Mouse (Mus musculus) midbrain, embryonic 15.5 days (tissue): ENCODE results near the gene Rcbtb2. TPM values are rescaled to one million over a fixed set of nuclear protein-coding genes. Genes with fewer than 3 reads are reported as not detected.

Source experiments
- ATAC-seq: fragments of 200-750 bp; cut with Nextera tagmentation; replicated peaks from 2 replicates; pipeline ENCODE4 v1.8.0; 2017; ENCODE audit warnings: moderate TSS enrichment
- H3K27ac ChIP-seq: fragments of 300-500 bp; sonication (generic); 2 replicates; pipeline ENCODE4 v1.5.1; 2015; ENCODE audit warnings: mild to moderate bottlenecking, inconsistent platforms
- H3K27me3 ChIP-seq: fragments of 300-500 bp; sonication (generic); replicated peaks from 2 replicates; pipeline ENCODE4 v1.6.1; 2015; ENCODE audit warnings: inconsistent platforms
- H3K36me3 ChIP-seq: fragments of 300-500 bp; sonication (generic); replicated peaks from 2 replicates; pipeline ENCODE4 v1.6.1; 2015; ENCODE audit warnings: inconsistent platforms
- H3K4me1 ChIP-seq: fragments of 300-500 bp; sonication (generic); 2 replicates; pipeline ENCODE4 v1.6.1; 2015; ENCODE audit warnings: inconsistent platforms
- H3K4me2 ChIP-seq: fragments of 300-500 bp; sonication (generic); 2 replicates; pipeline ENCODE4 v1.6.1; 2015; ENCODE audit warnings: inconsistent platforms, mild to moderate bottlenecking, moderate library complexity
- H3K4me3 ChIP-seq: fragments of 300-500 bp; sonication (generic); 2 replicates; pipeline ENCODE4 v1.5.1; 2015; ENCODE audit warnings: mild to moderate bottlenecking, inconsistent platforms
- H3K9ac ChIP-seq: fragments of 300-500 bp; sonication (generic); 2 replicates; pipeline ENCODE4 v1.6.1; 2015; ENCODE audit warnings: mild to moderate bottlenecking, inconsistent platforms
- H3K9me3 ChIP-seq: fragments of 300-500 bp; sonication (generic); 2 replicates; pipeline ENCODE4 v1.6.1; 2016; ENCODE audit warnings: inconsistent platforms
- WGBS: fragments of 180-500 bp; shearing (Covaris S2); methylation state at CpG from one replicate; pipeline ENCODE4 v1.1.7; 2015; ENCODE audit warnings: mixed read lengths; 5-methylcytosine and 5-hydroxymethylcytosine counted together
- polyA plus RNA-seq: library from polyadenylated mRNA; unstranded; fragments of >200 nt; fragmentation: Nextera tagmentation; extraction: Ambion mirVana; gene quantifications from 2 replicates; pipeline ENCODE4 v1.2.1, GENCODE M21; 2015

Gene Rcbtb2
- polyA plus RNA-seq, 1 experiment from 2014 or later: 60.3 TPM

DNA sequence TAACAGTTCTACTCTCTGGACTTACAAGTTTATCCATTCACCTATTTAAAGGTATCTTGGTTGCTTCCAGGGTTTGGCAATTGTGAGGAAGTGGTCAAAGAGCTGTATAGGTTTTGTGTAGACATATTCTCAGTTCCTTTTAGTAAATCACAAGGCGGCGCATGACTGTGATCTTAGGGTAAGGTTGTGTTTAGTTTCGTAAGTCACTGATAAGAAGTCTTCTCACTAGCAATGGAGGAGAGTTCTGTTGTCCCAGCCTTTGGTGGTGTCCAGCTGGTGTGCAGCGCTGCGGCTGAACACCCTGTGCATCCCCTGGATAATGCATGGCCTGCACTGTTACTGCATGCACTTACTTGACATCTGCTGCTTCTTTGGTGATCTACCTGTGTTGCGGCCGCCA, 64.0 kb downstream of the Rcbtb2 start:
- no peaks in the 10 kb centered on the region for H3K4me1 ChIP-seq
- no peak overlapping the region for H3K9ac ChIP-seq
- WGBS: 86% methylated on average over 7 of the region's 7 CpGs
- no peak overlapping the region for H3K4me2 ChIP-seq
- peaks cover 10% of the 10 kb centered on the region; the same call in 1 of the 2 replicates for H3K36me3 ChIP-seq
- H3K27me3 ChIP-seq: no peaks in the 10 kb centered on the region
- no peak overlapping the region for H3K4me3 ChIP-seq
- no peak overlapping the region for H3K27ac ChIP-seq
- no peaks in the 10 kb centered on the region for H3K9me3 ChIP-seq
- ATAC-seq: no peak

DNA sequence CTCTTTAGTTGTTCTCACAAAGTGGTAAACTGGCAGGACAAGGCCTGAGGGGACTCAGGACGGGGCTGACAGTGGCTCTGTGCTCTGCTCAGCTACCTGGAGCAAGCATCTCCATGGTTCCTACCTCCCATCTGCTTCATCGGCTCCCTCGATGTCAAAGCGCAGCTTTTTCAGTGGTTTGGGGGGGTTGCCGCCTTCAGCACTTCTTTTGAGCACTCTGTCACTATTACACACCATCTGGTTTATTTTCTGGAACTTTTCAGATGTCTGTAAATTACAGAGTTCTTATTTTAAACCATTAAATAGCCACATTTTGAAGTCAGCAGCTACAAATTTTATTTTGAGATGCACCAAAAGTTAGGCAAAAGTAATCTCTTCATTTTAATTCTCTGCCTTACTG, 76.2 kb downstream of the Rcbtb2 start:
- no peaks in the 10 kb centered on the region for H3K9me3 ChIP-seq
- no peak overlapping the region for H3K4me2 ChIP-seq
- H3K27me3 ChIP-seq: no peaks in the 10 kb centered on the region
- no peak overlapping the region for H3K27ac ChIP-seq
- H3K36me3 ChIP-seq: peaks cover 13% of the 10 kb centered on the region
- WGBS: 67% methylated on average over 5 of the region's 5 CpGs
- H3K4me3 ChIP-seq: no peak overlapping the region
- no peaks in the 10 kb centered on the region for H3K4me1 ChIP-seq
- no peak overlapping the region for H3K9ac ChIP-seq
- ATAC-seq: no peak

DNA sequence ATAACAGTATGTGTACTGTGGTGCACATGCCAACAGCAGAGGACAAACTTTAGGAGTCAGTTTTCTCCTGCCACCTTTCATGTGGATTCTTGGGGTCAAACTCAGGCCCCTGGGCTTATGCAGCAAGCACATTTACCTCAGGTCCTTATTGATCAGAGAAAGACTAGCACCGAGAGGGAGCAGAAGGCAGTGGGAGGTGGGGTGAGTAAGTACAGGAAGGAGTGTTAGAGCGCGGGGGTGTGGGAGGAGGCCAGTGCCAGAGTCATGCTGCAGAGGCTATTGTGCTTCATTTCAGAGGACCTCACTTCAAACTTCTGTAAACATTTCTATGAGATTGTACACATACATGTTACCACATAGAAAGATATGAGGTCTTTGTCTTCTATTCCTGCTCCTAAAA, 78.6 kb downstream of the Rcbtb2 start:
- 86% methylated on average over 3 of the region's 3 CpGs for WGBS

DNA sequence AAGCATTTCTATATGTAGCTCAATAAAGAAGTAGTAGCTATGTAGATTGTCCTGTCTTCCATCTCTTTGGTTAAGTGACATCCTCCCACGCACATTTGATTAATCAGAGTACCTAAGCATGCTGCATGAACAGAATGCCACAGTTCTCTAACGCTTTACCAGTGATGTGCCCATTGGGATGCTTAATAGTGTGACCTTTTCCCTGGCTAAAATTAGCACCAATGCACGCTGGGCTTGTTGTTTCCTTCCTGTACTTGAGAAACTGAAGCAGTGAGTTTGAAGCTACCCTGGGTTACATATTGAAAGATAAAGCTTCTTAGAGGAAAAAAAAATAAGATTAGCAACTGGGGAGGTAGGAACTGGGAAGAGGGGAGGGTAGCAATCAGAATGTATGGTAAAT, 81.2 kb downstream of the Rcbtb2 start:
- no peak overlapping the region for H3K9ac ChIP-seq
- H3K27me3 ChIP-seq: no peaks in the 10 kb centered on the region
- 83% methylated on average over 3 of the region's 3 CpGs for WGBS
- no peaks in the 10 kb centered on the region for H3K4me1 ChIP-seq
- H3K4me3 ChIP-seq: no peak overlapping the region
- no peaks in the 10 kb centered on the region for H3K36me3 ChIP-seq
- H3K4me2 ChIP-seq: no peak overlapping the region
- H3K9me3 ChIP-seq: no peaks in the 10 kb centered on the region
- no peak overlapping the region for H3K27ac ChIP-seq
- no peak for ATAC-seq

More for the DNA sequence above, 78.6 kb downstream of the Rcbtb2 start:
- no peak for ATAC-seq
- no peak overlapping the region for H3K4me2 ChIP-seq
- H3K36me3 ChIP-seq: peaks cover 8% of the 10 kb centered on the region
- no peak overlapping the region for H3K4me3 ChIP-seq
- H3K9me3 ChIP-seq: no peaks in the 10 kb centered on the region
- H3K4me1 ChIP-seq: no peaks in the 10 kb centered on the region
- H3K9ac ChIP-seq: no peak overlapping the region
- no peaks in the 10 kb centered on the region for H3K27me3 ChIP-seq
- H3K27ac ChIP-seq: no peak overlapping the region

DNA sequence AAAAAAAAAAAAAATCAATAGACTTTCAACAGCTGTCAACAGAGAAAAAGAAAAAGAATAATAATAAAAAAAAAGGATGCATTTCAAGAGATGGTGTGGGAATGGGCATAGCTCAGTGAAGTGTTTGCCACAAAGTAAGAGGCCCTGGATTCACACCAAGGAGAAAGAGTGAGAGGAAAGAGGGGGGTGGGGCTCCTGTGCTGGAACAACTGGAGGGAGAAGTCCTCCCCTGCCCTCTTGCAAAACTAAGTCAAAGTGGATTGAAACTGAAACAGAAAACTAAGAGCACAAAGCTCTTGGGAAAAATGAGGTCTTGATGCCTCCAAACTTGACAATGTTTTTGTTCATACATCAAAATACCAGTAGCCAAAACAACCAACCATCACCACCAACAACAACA, 86.4 kb downstream of the Rcbtb2 start:
- H3K9ac ChIP-seq: no peak overlapping the region
- no peak for ATAC-seq
- no peak overlapping the region for H3K4me3 ChIP-seq
- H3K36me3 ChIP-seq: 0 out of 2 replicates have a peak, but pooled peaks cover 11% of the 10 kb centered on the region
- no peaks in the 10 kb centered on the region for H3K9me3 ChIP-seq
- H3K27ac ChIP-seq: no peak overlapping the region
- H3K4me1 ChIP-seq: no peaks in the 10 kb centered on the region
- H3K27me3 ChIP-seq: no peaks in the 10 kb centered on the region
- no peak overlapping the region for H3K4me2 ChIP-seq

DNA sequence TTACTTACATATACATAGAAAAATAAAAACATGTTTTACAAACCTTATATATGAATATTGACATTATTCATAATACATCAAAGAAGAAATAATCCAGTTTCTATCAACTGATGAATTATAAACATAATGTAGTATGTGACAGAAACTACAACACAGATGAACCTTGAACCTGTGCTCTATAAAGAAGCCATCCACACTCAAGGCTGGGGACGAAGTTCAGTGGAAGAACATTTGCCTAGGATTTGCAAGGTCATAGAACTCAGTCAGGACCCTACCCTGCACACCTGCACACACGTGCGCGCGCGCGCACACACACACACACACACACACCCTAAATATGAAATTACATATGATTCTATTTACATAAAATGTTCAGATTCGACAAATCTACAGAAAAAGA, 87.4 kb downstream of the Rcbtb2 start:
- 95% methylated on average over 8 of the region's 8 CpGs for WGBS
- Histone ChIP-seq H3K9ac (no peak overlapping the region), H3K4me2 (no peak overlapping the region), H3K27ac (no peak overlapping the region), H3K9me3 (no peaks in the 10 kb centered on the region), H3K27me3 (no peaks in the 10 kb centered on the region), H3K36me3 (0 out of 2 replicates have a peak, but pooled peaks cover 17% of the 10 kb centered on the region), H3K4me3 (no peak overlapping the region), H3K4me1 (no peaks in the 10 kb centered on the region)
- no peak for ATAC-seq

DNA sequence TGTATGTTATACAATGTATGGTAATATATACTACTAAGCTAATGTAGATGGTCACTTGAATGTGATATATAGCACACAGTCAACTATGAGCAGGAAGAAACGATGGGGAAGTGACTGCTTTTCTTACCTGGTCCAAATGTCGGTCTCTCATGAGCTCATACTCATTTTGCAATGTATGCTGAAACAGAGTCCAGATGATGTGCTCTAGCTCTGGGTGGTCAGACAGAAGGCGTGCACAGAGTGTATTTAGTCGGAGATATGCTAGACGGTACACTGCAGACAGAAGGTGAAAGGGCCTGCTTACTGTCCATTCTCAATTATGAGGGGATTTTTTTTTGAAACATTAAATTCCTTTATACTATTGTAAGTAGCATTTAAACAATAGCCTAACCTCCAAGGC, 88.6 kb downstream of the Rcbtb2 start:
- Histone ChIP-seq H3K36me3 (0 out of 2 replicates have a peak, but pooled peaks cover 22% of the 10 kb centered on the region), H3K27me3 (no peaks in the 10 kb centered on the region), H3K4me2 (no peak overlapping the region), H3K9me3 (no peaks in the 10 kb centered on the region), H3K4me3 (no peak overlapping the region), H3K4me1 (no peaks in the 10 kb centered on the region), H3K27ac (no peak overlapping the region), H3K9ac (no peak overlapping the region)
- ATAC-seq: no peak
- 94% methylated on average over 5 of the region's 5 CpGs for WGBS

DNA sequence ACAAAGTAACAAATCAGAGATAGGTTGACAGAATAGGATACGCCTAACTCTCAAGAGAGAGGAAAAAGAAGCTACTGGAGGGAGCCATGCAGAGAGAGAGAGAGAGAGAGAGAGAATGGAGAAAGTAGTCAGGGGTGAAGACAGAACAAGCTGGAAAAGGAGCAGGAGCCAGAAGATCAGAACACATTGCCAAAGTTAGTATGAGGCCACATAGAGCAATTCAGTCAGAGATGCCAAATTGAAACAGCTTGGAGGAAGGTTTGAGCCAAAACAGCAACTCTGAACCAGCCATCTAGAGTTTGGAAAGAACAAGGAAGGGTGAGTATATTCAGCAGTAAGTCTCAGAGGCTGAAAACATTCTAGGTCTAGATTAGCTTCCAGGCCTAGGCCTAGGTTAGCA, 94.2 kb downstream of the Rcbtb2 start:
- Histone ChIP-seq H3K9me3 (no peaks in the 10 kb centered on the region), H3K27ac (no peak overlapping the region), H3K36me3 (0 out of 2 replicates have a peak, but pooled peaks cover 14% of the 10 kb centered on the region), H3K27me3 (no peaks in the 10 kb centered on the region), H3K4me3 (no peak overlapping the region), H3K9ac (no peak overlapping the region), H3K4me1 (no peaks in the 10 kb centered on the region), H3K4me2 (no peak overlapping the region)
- ATAC-seq: no peak
- WGBS: 97% methylated on average over 1 of the region's 1 CpGs

DNA sequence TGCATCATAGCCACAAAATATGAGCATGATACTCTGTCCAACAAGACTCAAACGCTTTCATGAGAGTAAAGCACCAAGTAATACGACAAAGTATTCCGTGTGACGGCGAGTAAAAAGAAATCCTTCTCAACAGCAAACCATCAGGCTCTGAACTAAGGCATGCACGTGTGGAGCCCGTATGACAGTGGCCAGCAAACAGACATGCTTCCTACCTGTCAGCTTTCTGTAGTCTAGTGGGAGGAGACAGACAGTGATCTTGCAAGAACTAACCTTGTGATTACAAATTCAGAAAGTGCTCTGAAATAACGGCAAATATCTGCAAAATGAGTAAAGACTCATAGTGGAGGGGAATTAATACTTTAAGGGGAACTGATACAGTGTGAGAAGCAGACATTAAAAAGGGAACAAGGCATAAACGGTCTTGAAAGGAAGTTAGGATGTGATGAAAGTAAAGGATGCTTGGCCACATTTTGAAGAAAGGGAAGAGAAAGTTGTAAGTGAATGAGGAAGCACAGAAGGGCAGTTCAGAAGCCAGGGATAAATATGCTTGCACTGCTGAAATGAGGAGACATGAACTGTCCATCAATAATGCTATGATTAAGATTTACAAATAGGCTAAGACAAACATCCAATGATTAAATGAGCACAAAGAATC, 99.6 kb downstream of the Rcbtb2 start:
- Histone ChIP-seq H3K4me2 (no peak overlapping the region), H3K9me3 (no peaks in the 10 kb centered on the region), H3K27ac (no peak overlapping the region), H3K27me3 (no peaks in the 10 kb centered on the region), H3K4me3 (no peak overlapping the region), H3K9ac (no peak overlapping the region), H3K4me1 (peaks cover 9% of the 10 kb centered on the region; the same call in 1 of the 2 replicates), H3K36me3 (no peaks in the 10 kb centered on the region)
- no peak for ATAC-seq
- 90% methylated on average over 9 of the region's 9 CpGs for WGBS

DNA sequence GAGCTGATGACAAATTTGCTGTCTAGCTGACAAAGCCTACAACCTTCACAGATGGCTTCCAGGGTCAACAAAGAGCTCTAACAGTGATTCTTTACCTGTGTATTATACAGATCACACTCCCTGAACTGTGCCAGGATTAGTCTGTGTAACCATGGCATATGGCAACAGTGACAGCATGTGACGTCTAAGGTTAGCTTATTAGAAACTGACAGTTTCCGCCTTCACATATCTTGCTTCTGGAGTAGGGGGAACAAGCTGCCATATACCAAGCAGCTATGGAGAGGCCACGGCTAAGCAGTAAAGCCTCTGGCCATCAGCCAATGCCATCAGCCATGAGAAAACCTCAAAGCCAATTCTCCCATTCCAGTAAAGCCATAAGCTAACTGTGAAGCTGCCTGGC, 103.5 kb downstream of the Rcbtb2 start:
- Histone ChIP-seq H3K27me3 (no peaks in the 10 kb centered on the region), H3K4me2 (no peak overlapping the region), H3K9me3 (no peaks in the 10 kb centered on the region), H3K9ac (no peak overlapping the region), H3K4me3 (no peak overlapping the region), H3K36me3 (no peaks in the 10 kb centered on the region), H3K27ac (no peak overlapping the region; the same call in 1 of the 2 replicates), H3K4me1 (peaks cover 11% of the 10 kb centered on the region; the same call in 1 of the 2 replicates)
- ATAC-seq: no peak
- 53% methylated on average over 3 of the region's 3 CpGs for WGBS

DNA sequence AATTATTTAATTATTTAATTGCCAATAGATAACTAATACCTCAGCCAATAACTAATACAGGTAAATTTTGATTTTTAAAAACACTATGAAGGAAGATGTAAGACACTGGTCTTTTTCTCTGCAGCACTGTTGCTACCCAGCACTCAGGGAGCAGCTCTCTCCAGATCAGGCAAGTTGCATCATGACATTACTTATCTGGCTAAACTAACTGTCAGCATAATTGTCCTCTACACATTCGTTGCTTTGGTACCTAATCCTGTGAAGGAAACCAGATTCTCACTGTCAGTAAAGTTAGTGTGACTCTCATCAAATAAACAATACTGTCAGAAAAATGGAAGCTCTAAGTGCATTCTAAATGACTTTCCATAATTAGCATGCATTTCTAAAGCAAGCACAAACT, 104.0 kb downstream of the Rcbtb2 start:
- WGBS: 36% methylated on average over 1 of the region's 1 CpGs
- no peak for ATAC-seq

DNA sequence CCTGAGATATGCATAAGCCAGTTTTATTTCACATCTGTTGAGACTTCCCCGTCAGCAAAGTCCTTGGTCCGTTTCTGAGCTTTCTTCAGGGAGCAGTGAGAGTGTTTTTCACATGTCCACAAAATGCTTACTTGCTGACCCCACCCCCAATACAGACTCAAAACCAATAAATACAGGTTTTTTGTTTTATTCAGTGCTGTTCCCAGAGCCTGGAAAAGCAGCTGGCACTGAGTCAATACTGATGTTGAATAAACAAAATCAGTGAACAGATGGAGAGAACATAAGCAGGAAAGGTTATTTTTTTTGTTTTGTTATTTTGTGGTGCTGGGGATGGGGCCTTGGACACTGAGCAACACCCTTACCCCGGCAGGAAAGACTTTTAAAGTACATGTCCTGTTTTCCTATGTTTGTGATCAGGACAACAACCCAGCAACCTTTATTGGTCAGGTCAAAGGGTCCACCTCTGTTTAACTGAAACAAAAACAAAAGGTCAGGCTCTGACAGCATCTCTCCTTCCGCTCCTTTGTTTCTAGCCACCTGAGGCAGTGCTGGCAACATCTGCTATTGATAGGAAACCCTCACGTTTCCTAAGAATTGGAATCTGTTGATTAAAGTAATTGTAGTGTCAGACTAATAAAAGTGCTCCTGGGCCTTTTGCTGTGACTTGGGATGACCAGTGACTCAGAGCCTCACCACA, 108.6 kb downstream of the Rcbtb2 start:
- no peaks in the 10 kb centered on the region for H3K9me3 ChIP-seq
- ATAC-seq: no peak
- H3K4me3 ChIP-seq: no peak overlapping the region
- H3K9ac ChIP-seq: no peak overlapping the region
- no peaks in the 10 kb centered on the region for H3K27me3 ChIP-seq
- WGBS: 20% methylated on average over 5 of the region's 5 CpGs
- no peak overlapping the region for H3K4me2 ChIP-seq
- H3K27ac ChIP-seq: no peak overlapping the region; the same call in 1 of the 2 replicates
- H3K4me1 ChIP-seq: peaks cover 18% of the 10 kb centered on the region; the same call in 1 of the 2 replicates
- H3K36me3 ChIP-seq: no peaks in the 10 kb centered on the region

More for the DNA sequence above, 104.0 kb downstream of the Rcbtb2 start:
- Histone ChIP-seq H3K4me3 (no peak overlapping the region), H3K4me1 (peaks cover 16% of the 10 kb centered on the region; the same call in 1 of the 2 replicates), H3K27me3 (no peaks in the 10 kb centered on the region), H3K4me2 (no peak overlapping the region), H3K9me3 (no peaks in the 10 kb centered on the region), H3K36me3 (no peaks in the 10 kb centered on the region), H3K9ac (no peak overlapping the region), H3K27ac (no peak overlapping the region)
